Mouse (Mus musculus): ENCODE data around the gene Timm10.
A peak's percentile ranks its signal among the peaks of the same experiment; 100 is the strongest.

The Timm10 gene

GRCm38 (mm10) chr2:84812676-84813075 lies 14.1 kb upstream of the Timm10 start:
- no peak for DNase-seq (ENCODE audit: inconsistent age in 2 of 2, low spot score in 1 of 2)

- peak in 1 of 2 experiments; percentile 38 for DNase-seq (ENCODE audit: inconsistent age in 2 of 2, low spot score in 1 of 2)
Measured at GRCm38 (mm10) chr2:84819861-84820260, 6.9 kb upstream of the Timm10 start.

GRCm38 (mm10) chr2:84822552-84822951 lies 4.2 kb upstream of the Timm10 start, which contains the start of gene Smtnl1:
Gene Smtnl1 (minus strand): TSS chr2:84822652.
- DNase-seq (ENCODE audit: inconsistent age in 2 of 2, low spot score in 1 of 2) = no peak

GRCm38 (mm10) chr2:84823237-84823636 lies 3.6 kb upstream of the Timm10 start:
- no peak for DNase-seq (ENCODE audit: inconsistent age in 2 of 2, low spot score in 1 of 2)

DNA sequence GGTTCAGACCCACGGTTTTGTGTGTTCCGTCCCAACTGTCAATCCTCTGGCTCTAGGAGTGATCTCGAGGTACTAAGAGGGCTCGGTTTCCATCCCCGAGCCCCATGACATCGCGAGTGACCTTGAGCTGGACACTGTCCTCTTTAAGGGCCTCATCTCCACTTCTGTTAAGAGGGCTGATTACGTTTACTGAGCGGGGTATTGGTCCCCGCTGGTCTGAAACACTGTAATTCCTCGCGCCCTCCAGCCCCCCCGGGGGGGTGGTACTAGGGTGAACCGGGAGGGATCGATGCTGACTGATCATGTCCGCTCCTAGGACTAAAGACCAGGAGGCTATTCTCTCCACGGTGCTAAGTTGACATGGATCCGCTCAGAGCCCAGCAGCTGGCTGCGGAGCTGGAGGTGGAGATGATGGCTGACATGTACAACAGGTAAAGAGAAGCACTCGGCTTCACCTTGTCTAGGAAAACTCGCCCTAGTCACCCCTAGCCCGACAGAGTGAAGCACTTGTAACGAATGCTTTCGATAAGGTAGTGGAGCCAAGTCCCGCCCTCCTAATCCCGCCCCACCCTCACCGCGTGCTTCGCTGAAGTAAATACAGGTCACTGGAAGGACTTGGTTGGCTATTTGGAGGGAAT lies 605 bp downstream of the Timm10 start:
- peak; percentile 37 to 72 for DNase-seq (ENCODE audit: inconsistent age in 2 of 2, low spot score in 1 of 2)

DNA sequence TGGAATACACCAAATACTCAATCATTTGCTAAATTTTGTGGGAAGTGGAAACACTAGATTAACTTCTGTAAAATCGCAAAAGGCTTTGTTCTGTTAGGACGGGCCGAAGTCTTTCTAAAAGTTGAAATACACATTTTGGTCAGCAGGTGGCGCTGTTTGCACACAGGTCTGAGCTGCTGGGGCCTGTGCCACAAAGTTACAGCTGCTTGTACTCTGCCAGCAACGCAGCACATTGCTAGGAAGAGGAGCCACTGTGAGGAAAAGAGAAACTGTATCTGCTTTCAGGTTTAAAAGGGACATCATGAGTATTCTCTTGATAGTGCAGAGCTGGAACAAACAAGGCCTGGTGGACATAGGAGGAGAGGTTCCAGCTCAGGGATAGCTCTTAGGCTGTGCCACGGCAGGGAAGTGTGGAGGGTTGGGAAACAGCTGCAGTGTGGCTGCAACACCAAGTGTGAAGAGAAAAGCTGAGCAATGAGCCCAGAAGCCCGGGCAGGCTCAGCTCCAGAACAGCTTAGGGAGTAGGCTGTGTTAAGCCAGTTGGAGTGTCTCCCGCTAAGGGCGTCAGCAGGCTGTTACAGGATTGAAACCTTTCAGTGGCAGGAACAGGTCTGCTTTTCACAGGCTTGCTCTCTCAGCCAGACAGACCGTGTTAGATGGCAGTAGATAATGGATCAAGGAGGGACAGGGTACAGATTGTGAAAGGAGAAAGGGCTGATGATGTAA lies 5.0 kb downstream of the Timm10 start:
- peak; percentile 79 to 96 for DNase-seq (ENCODE audit: inconsistent age in 2 of 2, low spot score in 1 of 2)

GRCm38 (mm10) chr2:84837107-84837506 lies 10.3 kb downstream of the Timm10 start:
- DNase-seq (ENCODE audit: inconsistent age in 2 of 2, low spot score in 1 of 2) = no peak

DNA sequence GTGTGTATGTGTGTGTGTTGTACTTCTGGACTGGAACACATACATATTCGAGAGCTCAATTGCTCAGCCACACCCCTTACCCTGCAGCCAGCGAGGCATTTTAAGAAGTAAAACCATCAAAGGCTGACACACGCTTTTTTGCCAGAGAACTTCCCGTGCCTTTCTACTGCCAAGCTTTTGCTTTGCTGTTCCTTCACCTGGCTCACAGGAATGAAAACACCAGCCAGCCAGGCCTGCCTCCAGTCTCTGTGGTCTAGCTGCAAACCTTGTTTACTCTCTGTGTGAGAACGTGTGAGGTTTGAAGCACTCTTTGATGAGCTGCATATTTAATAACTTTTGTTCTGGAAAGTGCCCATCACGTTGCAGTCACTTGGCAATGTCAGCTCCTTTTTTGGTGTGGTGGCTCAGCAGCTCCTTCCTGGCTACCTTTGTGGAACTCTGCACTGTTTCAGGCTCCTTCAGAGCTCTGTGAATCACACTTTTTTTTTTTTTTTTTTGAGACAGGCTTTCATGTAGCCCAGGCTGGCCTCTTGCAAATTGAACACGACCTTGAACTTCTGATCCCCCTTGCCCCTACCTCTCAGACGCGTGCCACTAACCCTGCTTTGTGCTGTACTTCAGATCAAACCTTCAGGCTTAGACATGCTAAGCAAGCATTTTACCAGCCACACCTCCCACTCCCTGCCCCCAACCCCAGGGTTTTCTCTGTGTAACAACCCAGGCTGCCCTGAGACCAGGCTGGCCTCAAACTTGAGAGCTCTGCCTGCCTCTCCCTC lies 11.2 kb downstream of the Timm10 start:
- DNase-seq (ENCODE audit: inconsistent age in 2 of 2, low spot score in 1 of 2) = no peak

DNA sequence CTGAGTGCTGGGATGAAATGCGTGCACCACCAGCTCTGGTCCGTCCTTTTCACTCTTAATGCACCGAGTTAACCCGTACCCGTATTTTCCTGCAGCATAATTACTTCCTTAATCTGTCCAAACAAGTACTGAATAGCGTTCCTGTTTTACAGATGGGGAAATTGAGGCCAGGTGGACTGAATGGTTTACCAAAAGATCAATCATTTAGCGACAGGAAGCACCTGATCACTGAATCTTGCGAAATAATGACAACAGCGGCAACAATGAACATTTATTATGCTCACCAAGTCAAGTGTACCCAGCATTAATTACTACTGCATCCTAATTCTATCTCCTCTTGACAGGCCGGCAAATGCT lies 11.8 kb downstream of the Timm10 start, which contains the start of gene Slc43a1:
Slc43a1 (plus strand) TSS at position 258 of the 357 bp plus-strand sequence.
- no peak for DNase-seq (ENCODE audit: inconsistent age in 2 of 2, low spot score in 1 of 2)

- peak in 1 of 2 experiments; percentile 44 for DNase-seq (ENCODE audit: inconsistent age in 2 of 2, low spot score in 1 of 2)
Measured at GRCm38 (mm10) chr2:84838993-84839980, 12.5 kb downstream of the Timm10 start.

DNA sequence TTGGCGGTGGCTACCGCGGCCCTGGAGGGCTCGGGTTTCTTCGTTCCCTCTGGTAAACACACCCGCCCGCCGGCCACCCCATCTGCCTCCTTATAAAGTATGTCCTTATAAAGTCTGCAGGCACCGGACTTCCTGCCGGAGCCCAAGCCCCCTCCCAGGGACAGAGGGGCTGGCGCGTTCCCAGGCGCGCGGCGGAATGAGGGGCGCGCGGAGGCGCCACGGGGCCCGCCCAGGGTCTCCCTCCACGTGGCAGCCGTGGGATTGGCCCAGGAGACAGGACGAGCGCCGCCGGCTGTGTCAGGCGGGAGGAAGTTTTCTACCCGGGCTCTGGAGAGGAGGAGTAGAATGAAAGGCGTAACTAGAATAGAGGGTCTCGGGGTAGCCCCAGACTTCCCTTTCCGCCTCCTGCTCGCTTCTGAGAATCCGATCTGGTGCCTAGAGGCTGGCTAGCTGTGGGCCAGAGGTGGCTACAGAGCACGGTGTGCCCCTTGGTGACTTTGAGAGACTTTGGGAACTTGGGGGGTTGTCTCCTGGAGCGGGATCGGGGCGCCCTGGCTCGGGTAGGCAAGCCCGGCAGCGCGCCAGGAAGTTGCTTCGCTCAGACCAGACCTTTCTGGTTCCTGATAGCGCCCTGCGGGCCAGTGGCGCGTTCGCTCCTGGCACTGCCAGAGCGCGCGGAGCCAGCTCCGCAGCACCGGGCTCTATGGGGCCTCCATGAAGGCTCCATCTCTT lies 13.4 kb downstream of the Timm10 start:
- DNase-seq (ENCODE audit: inconsistent age in 2 of 2, low spot score in 1 of 2) = peak; percentile 36 to 73

GRCm38 (mm10) chr2:84840748-84841563 lies 14.2 kb downstream of the Timm10 start:
- no peak for DNase-seq (ENCODE audit: inconsistent age in 2 of 2, low spot score in 1 of 2)

GRCm38 (mm10) chr2:84841905-84842304 lies 15.1 kb downstream of the Timm10 start:
- DNase-seq (ENCODE audit: inconsistent age in 2 of 2, low spot score in 1 of 2) = no peak

DNA sequence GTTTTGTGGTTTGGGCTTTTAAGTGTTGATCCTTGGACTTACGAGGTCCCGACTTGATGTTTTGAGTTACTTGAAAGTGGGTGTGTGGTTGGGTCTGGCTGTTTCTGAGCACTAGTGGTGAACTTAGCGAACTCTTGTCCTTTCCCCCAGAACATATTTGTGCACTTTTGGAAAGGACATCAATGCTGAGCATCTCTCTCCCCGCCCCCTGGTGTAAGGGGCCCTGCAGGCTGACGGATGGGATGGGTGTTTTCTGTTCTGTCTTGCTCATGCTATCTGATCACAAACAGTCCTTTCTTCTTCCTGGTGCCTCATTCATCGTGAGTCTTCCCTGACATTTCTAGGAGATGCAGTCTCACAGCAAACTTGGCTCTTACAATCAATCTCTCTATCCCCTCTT lies 16.9 kb downstream of the Timm10 start:
- DNase-seq (ENCODE audit: inconsistent age in 2 of 2, low spot score in 1 of 2) = no peak

DNA sequence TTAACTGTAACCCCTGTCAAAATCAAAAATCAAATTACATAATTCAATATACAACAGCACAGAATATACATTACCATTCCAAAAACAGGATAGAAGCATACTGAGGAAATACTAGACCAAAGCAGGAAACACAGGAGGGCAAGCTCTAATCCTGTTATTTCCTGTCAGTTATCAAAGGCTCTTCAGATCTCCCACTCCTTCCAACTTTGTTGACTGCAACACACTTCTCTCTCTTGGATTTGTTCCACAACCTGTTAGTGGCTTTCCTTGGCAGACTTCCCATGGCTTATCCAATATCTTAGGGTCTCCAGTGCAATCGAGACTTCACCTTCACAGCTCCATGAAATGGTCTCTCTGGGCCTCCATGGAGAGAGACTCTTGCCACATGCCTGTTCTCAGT lies 18.4 kb downstream of the Timm10 start:
- DNase-seq (ENCODE audit: inconsistent age in 2 of 2, low spot score in 1 of 2) = no peak

DNA sequence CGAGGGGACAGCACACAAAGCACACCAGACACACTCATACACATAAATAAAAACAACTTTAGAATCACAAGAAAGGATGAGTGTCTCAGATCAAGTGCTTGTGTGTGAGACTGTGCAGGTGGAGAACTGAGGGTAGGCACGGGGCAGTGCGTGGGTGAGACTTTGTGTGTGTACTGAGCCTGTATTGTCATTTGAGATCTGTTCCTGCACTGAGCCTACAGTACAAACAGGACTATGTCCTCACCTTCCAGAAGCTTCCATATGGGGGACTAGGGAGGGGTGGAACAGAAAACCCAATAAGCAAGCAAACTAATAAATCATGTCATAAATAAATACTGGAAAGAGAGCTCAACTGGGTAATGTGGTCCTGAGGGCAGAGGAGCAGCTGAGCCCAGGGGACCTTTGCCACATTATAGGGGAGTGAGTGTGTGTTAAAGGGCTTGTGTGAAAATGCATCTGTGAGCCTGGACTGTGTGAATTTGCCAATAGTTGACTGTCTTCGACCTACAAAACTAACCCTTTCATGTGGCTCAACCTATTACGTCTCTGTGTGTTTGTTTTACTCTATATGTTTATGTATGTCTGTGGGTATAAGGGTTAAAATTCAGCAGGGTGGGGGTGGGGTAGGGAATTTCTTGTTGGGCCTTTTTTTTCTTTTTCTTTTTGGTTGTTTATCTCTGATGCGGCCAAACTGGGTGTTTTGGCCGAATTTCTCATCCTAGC lies 23.8 kb downstream of the Timm10 start:
- DNase-seq (ENCODE audit: inconsistent age in 2 of 2, low spot score in 1 of 2) = peak in 1 of 2 experiments; percentile 38

- DNase-seq (ENCODE audit: inconsistent age in 2 of 2, low spot score in 1 of 2) = peak; percentile 71 to 89
Measured at GRCm38 (mm10) chr2:84851130-84852040, 24.6 kb downstream of the Timm10 start.

Data from adrenal gland, adult (tissue).